Mouse (Mus musculus) C2C12 (cell line): ENCODE data around the gene Plekhm1. TPM values are rescaled to one million over a fixed set of nuclear protein-coding genes. Genes with fewer than 3 reads are reported as not detected.

Source experiments
- H3K27me3 ChIP-seq: one replicate; pipeline ENCODE4 v1.6.1; 2011; ENCODE audit not compliant: control insufficient read depth, insufficient read depth, insufficient read length
- H3K36me3 ChIP-seq: one replicate; pipeline ENCODE4 v1.6.1; 2011; ENCODE audit not compliant: control insufficient read depth, insufficient read depth
- H3K4me3 ChIP-seq: one replicate; pipeline ENCODE4 v1.5.1; 2011; ENCODE audit warnings: mild to moderate bottlenecking, control low read depth; ENCODE audit not compliant: poor library complexity, insufficient read depth, severe bottlenecking
- H3K79me2 ChIP-seq: one replicate; pipeline ENCODE4 v1.6.1; 2011; ENCODE audit not compliant: control insufficient read depth, insufficient read depth
- H3K79me3 ChIP-seq: one replicate; pipeline ENCODE4 v1.6.1; 2011; ENCODE audit warnings: low read depth, control low read depth
- H3ac ChIP-seq: one replicate; pipeline ENCODE3; 2011; ENCODE audit warnings: low read depth; ENCODE audit not compliant: control insufficient read depth, insufficient read length
- CEBPB ChIP-seq: IDR thresholded peaks from one replicate; pipeline ENCODE4 v1.6.1; 2011; ENCODE audit warnings: low read depth, mild to moderate bottlenecking, control low read depth, moderate library complexity
- CTCF ChIP-seq: IDR thresholded peaks from one replicate; pipeline ENCODE4 v1.5.1; 2011; ENCODE audit not compliant: control insufficient read depth, insufficient read depth, insufficient read length
- FOSL1 ChIP-seq: IDR thresholded peaks from one replicate; pipeline ENCODE4 v1.8.0; 2011; ENCODE audit warnings: mild to moderate bottlenecking, low read length; ENCODE audit not compliant: poor library complexity, insufficient read depth, severe bottlenecking
- MAX ChIP-seq: IDR thresholded peaks from one replicate; pipeline ENCODE4 v1.6.1; 2011; ENCODE audit warnings: mild to moderate bottlenecking, control low read depth
- MYOD1 ChIP-seq: IDR thresholded peaks from one replicate; pipeline ENCODE4 v1.6.1; 2011; ENCODE audit warnings: low read depth; ENCODE audit not compliant: control insufficient read depth, insufficient read length
- MYOG ChIP-seq: IDR thresholded peaks from one replicate; pipeline ENCODE4 v1.6.1; 2011; ENCODE audit not compliant: control insufficient read depth, insufficient read length; ENCODE audit errors: extremely low read depth
- USF1 ChIP-seq: IDR thresholded peaks from one replicate; pipeline ENCODE4 v1.6.1; 2011; ENCODE audit warnings: low read depth, mild to moderate bottlenecking, control low read depth, moderate library complexity
- polyA plus RNA-seq: library from polyadenylated mRNA; unstranded; fragments of >200 nt; fragmentation: generic; extraction: Trizol; gene quantifications from one replicate; pipeline ENCODE4 v1.2.1, GENCODE M21; 2012; ENCODE audit warnings: missing spikeins

Gene Plekhm1
- polyA plus RNA-seq, 1 experiment, result 7.1 TPM

DNA sequence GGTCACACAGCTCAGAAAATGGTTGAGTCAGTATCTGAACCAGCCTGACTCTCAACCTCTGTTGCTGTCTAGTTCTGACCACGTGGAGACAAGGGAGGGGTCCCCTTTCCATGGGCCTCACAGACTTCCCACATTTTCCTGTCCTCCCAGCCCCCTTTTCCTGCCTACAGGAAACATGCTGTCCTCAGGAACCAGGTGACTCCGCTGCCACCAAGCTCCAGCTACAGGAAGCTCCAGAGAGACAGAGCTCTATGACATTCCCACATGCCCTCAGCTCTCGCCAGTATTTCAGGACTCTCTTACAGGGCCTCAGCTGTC, 41.3 kb downstream of the Plekhm1 start:
- no peak overlapping the region for H3K4me3 ChIP-seq
- no peaks in the 10 kb centered on the region for H3K79me2 ChIP-seq
- no peak overlapping the region for H3ac ChIP-seq
- peaks cover 24% of the 10 kb centered on the region for H3K36me3 ChIP-seq
- TF ChIP-seq MYOD1 (no peak), FOSL1 (no peak), MAX (no peak), CTCF (no peak), USF1 (no peak), CEBPB (no peak), MYOG (no peak)
- H3K79me3 ChIP-seq, result no peaks in the 10 kb centered on the region
- no peaks in the 10 kb centered on the region for H3K27me3 ChIP-seq

- no peak for TF ChIP-seq CTCF
- no peak for TF ChIP-seq FOSL1
- TF ChIP-seq CEBPB, result no peak
- no peak for TF ChIP-seq MYOD1
- no peak for TF ChIP-seq MYOG
- TF ChIP-seq USF1, result no peak
- no peak for TF ChIP-seq MAX
Observed at GRCm38 (mm10) chr11:103370397-103371221, 41.9 kb downstream of the Plekhm1 start.

GRCm38 (mm10) chr11:103365530-103365929, 47.0 kb downstream of the Plekhm1 start:
- Histone ChIP-seq H3K79me3 (no peaks in the 10 kb centered on the region), H3K36me3 (peaks cover 7% of the 10 kb centered on the region), H3K79me2 (no peaks in the 10 kb centered on the region), H3ac (no peak overlapping the region), H3K4me3 (no peak overlapping the region), H3K27me3 (no peaks in the 10 kb centered on the region)
- TF ChIP-seq MYOG (no peak), USF1 (no peak), CEBPB (peak; percentile 37), CTCF (no peak), MYOD1 (no peak)

More at GRCm38 (mm10) chr11:103370397-103371221, 41.9 kb downstream of the Plekhm1 start:
- no peaks in the 10 kb centered on the region for H3K79me3 ChIP-seq
- no peaks in the 10 kb centered on the region for H3K79me2 ChIP-seq
- peaks cover 22% of the 10 kb centered on the region for H3K36me3 ChIP-seq
- H3K27me3 ChIP-seq, result no peaks in the 10 kb centered on the region
- no peak overlapping the region for H3ac ChIP-seq
- no peak overlapping the region for H3K4me3 ChIP-seq

GRCm38 (mm10) chr11:103365022-103365421, 47.5 kb downstream of the Plekhm1 start:
- Histone ChIP-seq H3K4me3 (no peak overlapping the region), H3K27me3 (no peaks in the 10 kb centered on the region), H3K36me3 (peaks cover 5% of the 10 kb centered on the region), H3K79me3 (no peaks in the 10 kb centered on the region), H3K79me2 (no peaks in the 10 kb centered on the region), H3ac (no peak overlapping the region)
- TF ChIP-seq MAX (no peak), FOSL1 (no peak), CEBPB (no peak), CTCF (no peak), USF1 (no peak), MYOG (no peak), MYOD1 (no peak)

DNA sequence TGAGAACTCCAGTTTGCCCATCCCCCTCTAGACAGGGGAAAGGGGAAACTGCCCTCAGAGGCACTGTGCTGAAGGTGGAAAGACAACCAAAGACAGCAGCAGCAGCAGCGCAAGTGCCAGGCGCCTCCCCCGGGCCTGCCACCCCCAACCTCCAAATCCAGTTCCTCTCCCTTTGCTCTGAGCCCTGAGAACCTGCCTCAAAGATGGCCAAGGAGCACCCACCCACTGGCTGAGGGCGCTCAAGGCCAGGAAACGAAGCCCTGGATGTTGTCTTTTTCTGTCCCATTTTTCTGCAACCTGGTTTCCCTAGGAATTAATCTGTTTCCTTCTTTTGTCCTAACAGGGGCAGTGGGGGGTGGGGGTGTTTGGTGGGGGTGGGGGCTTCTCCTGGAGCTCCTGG, 48.2 kb downstream of the Plekhm1 start:
- Histone ChIP-seq H3K79me2 (no peaks in the 10 kb centered on the region), H3K4me3 (no peak overlapping the region), H3K36me3 (peaks cover 5% of the 10 kb centered on the region), H3K79me3 (no peaks in the 10 kb centered on the region), H3K27me3 (no peaks in the 10 kb centered on the region), H3ac (no peak overlapping the region)
- no peak for TF ChIP-seq MYOD1
- TF ChIP-seq CEBPB, result no peak
- no peak for TF ChIP-seq MAX
- no peak for TF ChIP-seq CTCF
- no peak for TF ChIP-seq FOSL1
- no peak for TF ChIP-seq USF1
- no peak for TF ChIP-seq MYOG

DNA sequence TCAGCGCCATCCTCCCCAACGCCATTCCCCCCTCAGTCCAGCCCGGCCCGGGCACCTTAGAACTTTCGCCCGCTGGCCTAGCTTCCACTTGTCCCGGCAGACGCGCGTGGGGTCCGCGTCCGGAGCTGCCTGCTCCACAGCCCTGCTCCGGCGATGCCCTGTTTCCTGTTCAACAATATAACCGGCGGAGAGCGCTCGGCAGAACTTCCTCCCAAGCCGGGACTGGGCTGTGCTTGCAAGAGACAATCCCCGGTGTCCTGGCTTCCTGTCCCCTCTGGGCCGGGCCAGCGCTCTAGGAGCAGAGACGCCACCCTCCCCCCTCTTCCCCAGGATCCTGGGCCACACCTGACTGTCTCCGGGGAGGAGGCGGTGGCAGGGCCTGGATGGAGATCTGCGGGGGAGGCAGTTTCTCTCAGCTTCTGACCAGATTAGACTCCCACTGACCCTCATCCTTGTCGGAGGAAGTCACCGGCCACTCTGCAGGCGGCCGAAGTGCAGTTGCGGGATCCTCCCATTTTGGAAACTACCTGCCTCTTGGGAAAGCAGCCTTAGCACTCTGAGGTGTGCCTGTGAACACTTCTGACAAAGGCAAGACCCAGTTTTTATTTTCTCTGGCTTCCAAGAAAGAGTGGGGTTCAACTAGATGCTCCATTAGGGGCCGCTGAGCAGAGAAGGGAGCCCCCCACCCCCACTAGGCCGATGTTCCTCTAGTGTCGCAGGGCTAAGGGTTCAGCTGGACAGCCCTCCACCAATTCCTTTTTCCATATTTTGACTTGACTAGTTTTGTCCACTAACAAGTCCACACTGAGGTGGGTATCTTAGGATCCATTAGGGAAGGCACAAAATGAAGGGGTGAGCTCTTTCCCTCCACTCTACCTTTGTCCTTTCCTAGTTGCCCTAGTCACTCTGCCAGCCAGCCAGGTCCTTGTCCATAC, 49.0 kb downstream of the Plekhm1 start, which contains the start of gene Arhgap27:
Gene Arhgap27 (minus strand): TSS at position 479 of the 935 bp plus-strand sequence.
- no peaks in the 10 kb centered on the region for H3K79me3 ChIP-seq
- no peaks in the 10 kb centered on the region for H3K79me2 ChIP-seq
- H3K27me3 ChIP-seq, result no peaks in the 10 kb centered on the region
- no peak within 1 kb of the TSS for H3K4me3 ChIP-seq
- H3K36me3 ChIP-seq, result peaks cover 5% of the 10 kb centered on the region
- H3ac ChIP-seq, result no peak within 1 kb of the TSS
- TF ChIP-seq USF1 (no peak), MYOD1 (no peak), CTCF (no peak), CEBPB (no peak), MAX (no peak), FOSL1 (no peak), MYOG (no peak)
